Mouse (Mus musculus) gastrocnemius, postnatal 25 days (tissue): ENCODE results near the gene Gm10188. TPM values are rescaled to one million over a fixed set of nuclear protein-coding genes. Genes with fewer than 3 reads are reported as not detected.

Experiments used
- DNase-seq: peaks from one replicate; pipeline ENCODE4 v3.0.0; 2022
- total RNA-seq, 2 experiments: library from RNA; stranded (reverse); gene quantifications; 1 replicate in 1 of 2; 2 replicates in 1 of 2; pipeline ENCODE4 v1.2.3; 2021

Gm10188 gene
- total RNA-seq, 2 experiments from 2014 or later: not detected

DNA sequence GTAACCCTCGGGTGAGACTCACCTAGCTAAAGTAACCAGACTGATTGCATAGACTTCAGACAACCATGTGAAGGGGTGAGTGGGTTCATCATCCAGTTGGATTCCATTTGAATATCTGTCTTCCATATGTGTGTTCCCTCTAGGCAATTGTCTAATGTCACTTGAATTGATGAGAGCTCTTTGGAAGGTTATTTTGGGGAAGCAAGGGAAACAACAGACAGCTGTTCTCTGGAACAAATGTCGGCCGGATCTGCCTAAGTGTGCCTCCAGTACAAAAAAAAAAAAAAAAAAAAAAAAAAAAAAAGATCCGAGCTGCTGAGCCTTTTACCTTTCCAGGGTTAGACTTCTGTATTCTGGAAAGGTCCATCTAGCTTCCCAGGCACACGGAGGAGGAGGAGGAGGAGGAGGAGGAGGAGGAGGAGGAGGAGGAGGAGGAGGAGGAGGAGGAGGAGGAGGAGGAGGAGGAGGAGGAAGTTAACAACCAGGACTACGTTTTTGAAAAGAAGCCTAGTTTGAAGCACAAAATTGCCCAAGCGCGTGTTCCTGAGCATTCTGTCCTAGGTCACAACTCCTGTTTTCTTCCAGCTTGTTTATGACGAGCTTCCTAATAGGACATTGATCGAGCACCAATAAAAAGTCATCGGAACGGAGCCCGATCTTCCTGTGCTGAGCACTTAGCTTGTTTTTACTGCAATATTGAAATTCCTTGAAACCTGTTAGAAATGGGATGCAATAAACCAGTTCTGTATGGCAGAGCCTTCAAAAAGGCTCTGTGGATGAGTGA lies 3.1 kb downstream of the Gm10188 start:
- DNase-seq: no peak

DNA sequence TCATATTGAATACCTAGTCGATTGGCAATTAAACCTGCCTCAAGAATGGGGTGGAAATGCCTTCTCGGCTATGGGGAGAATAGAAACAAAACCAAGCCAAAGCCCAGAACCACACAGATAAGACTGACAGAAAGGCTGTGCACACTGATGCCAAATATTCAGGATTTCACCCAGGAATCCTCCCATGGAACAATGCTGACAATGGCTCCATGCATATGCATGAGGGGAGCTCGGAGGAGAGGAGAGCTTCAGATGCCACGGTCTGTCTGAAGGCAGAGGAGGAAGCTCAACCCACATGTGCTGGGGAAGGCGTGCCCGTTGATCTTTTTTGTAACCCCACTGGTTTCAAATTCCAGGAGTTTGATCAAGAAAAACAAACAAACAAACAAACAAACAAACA lies 7.4 kb downstream of the Gm10188 start:
- DNase-seq: no peak

DNA sequence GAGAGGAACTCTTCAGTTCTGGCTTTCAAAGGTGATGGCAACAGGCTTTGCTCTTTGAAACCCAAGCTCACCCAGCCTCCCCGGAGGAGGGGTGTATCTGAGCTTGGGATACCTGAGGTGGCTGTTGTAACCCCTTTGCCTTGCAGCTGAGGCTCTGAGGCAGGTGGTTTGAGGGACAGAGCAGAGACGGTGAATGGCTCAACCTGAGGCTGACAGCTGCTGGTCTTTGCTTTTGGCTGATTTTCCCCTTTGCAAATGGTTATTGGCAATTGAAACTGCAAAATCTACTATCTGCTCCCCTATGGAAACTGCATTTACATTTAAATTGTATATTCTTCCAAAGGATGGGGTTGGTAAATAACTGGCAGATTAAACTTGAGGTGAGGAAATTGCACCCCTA lies 7.9 kb downstream of the Gm10188 start:
- no peak for DNase-seq

DNA sequence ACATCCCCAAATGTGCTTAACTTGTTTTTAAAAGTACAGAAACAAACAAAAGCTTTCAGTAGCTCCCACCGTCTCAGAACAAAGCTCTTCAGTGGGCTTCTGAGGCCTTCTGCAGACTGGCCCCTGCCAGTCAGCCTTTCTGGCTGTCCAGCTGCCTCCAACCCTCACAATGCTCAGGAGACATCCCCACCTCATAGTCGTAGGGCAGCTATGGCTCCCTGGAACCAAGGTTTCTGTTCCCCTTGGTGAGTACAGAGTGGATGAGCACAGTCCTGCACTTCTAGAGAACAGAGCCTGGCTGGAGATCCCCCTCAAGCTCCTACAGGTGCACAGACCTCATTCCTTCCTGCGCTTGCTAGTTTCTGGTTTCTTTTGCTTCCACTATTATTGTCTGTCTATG lies 13.3 kb downstream of the Gm10188 start:
- no peak for DNase-seq

DNA sequence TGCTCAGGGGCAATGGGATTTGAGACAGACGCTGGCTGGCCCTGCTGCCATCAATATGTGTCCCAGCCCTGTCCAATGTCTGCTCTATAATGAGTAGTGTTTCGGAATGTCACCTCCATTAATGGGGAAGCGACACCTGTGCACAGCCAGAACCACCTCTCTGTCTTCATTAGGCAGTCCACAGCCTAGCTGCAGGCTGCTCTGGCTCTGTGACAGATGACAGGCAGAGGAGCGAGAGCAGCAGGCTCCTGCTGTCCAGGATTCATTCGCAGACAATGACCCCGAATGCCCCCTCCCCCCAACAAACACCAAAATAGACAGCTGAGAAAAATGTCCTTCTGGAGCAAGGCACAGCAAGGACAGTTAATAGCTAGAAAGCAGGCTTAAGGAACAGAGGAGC lies 16.5 kb downstream of the Gm10188 start:
- no peak for DNase-seq

DNA sequence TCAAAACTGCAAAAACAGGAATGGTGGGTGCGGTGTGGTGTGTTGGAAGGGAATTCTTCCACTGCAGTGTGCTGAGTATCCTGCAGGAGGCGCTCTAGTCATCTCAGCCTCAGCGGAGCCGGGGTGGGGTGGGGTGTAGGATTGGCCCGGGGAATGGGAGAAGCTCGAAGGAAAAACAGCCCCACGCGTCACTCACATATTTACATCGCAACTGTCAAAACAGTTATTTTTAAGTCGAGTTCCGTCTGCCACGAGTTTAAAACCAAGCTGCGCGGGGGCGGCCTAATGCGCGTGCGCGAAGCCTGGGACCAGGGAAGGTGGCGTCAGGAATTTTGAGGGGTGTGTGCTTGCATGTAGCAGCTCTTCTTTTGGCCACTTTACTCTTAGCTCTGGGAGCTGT lies 17.3 kb downstream of the Gm10188 start:
- DNase-seq: no peak

DNA sequence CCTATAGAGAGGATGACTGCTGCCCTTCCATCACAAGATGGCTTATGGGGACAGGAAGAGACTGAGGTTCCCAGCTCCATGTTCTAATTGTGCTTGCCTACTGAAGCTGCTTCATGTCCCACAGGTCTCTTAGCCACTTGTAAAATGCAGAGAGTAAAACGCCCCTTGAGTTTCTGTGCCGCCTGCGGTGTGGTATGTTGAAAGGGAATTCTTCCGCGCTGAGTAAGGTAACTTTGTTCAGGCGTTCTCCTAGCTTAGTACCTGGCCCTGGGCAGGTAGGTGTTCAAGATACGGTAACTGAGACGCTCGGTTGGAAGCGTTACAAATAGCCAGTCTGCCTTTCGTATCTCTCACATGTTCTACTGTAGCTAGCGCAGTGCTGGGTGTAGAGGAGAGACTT lies 17.9 kb downstream of the Gm10188 start:
- no peak for DNase-seq

DNA sequence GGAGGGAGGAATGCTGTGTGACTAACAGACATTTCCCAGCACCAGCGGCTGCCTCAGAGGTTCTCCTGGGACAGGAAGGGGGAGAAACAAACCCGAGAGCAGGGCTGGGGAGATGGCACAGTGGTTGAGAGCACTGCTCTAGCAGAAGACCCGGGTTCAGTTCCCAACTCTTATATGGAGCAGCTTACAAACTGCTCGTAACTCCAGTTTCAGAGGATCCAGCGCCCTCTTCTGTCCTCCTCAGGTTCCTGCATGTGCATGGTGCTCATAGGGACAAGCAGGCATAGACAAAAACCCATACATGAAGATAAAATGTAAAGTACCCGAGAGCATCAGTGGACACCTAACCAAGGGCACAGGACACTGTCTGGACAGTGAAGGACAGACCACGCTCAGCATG lies 18.6 kb downstream of the Gm10188 start:
- no peak for DNase-seq

DNA sequence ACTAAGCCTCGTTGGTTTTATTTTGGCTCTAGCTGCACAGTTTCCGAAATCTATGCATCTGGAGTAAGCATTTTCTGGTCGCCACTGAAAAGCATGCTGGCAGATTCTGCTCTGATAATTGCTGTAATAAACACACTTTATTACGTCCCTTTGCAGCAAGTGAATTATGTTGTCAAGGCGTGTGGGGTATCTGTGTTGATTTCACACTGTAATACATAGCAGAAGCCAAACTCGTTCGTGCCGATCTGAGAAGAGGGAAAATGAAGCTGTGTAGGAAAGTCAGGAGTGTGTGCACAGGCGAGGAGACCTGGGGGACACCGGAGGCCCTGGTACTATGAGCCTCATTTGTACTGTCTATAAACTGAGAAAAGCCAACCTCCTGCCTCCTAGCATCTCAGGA lies 20.2 kb downstream of the Gm10188 start:
- no peak for DNase-seq

DNA sequence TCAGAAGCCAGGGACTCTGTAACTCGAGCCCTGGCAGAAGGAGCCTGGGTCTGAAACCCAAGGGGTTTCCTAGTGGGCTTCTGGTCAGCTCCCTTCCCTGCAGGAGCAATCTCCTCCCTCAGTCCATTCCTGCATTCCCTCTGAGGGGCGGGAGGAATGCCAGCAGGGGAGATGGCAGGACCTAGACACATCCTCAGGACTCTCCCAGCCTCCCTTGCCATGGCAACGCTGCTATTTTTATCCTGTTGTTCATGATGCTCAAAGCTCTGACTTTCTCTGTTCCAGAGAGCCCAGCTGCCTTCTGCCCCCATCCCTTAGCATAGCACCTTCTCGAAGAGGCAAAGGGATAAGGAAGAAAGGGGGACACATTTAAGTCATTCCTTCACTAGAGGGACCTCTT lies 21.4 kb downstream of the Gm10188 start:
- no peak for DNase-seq

DNA sequence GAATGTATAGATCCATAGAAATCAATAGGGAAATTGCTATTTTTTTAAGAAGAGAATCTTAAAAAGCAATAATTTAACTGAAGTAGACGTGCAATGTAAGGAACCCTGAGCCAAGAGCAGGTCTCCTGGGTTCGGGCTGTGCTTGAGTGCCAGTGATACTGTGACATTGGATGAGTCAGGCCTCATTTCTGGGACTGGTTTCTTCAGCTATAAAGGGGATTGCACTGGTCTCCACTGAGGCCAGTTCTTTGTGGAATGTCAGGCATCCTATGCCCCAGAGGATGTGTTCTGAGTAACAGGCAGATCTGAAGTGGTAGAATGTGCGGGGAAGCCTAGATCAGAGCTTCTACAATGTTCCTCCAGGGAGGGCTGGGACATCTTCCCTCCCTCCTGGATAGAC lies 22.7 kb downstream of the Gm10188 start:
- no peak for DNase-seq

DNA sequence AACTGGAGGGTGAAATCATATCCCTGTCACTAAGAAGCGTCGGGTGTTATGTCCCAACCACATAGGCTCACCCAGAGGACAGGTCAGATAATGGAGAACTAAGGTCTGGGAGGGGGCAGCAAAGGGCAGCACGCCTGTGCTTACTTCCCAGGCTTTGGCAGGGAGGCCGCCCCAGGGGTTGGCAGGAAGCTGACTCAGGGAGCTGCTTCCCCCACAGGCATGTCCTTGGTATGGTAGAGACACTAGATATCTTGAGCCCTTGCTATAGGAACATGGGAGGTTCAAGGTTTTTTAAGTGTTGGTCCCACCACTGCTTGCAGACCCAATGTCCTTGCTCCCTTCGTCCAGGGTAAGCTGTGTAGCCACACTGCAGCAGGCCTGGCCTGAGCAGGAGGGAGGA lies 23.6 kb downstream of the Gm10188 start:
- DNase-seq: no peak

DNA sequence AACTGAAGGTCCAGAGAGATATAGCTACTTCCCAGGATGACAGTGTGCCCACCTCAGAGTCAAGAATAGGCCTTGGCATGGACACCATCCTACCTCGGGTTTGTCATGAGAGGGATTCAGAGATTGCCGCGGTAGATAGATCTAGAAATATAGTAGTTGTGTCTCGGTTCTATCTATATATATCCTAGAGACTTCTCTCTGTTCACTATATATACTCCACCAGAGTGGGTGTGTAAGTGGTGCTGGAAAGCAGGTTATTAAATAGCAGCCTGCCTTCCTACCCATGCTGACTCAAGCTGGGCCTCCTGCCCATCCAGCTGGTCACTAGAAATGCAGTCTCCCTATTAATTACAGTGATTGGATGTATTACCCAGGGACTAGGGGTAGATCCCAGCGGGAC lies 26.8 kb downstream of the Gm10188 start:
- DNase-seq: no peak

DNA sequence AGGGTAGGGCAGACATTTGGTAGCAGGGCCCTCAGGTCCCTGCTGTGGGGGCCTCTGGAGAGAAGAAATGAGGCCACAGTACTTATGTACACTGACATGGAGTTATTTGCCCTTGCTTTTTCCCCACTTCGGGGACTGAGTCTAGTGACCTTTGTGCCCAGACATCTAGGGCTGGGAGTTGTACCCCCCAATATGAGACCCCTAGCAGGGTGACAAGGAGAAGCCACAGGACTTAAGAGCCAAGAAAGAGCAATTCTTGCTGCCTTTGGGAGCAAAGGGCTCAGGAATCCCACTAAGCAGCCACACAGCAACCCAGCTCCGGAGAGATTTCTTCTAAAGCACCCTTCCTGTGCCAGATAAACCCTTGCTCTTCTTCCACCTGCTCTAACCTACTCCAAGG lies 27.6 kb downstream of the Gm10188 start:
- no peak for DNase-seq

DNA sequence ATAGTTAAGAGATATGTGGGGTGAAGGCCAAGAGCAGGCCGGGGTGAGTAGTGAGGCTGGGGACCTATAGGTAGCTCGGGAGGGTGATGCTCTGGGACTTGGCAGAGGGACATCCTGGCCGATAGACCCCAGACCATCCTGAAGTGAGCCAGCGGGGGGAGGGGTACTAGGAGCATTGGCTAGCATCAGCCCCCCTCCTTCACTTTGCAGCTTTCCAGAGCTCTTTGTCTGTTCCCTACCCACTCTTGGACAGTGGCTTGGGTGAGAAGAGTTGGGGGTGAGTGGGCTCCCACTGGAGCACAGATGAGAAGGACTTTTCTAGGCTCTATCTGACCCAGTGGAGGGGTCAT lies 28.1 kb downstream of the Gm10188 start:
- DNase-seq: no peak

DNA sequence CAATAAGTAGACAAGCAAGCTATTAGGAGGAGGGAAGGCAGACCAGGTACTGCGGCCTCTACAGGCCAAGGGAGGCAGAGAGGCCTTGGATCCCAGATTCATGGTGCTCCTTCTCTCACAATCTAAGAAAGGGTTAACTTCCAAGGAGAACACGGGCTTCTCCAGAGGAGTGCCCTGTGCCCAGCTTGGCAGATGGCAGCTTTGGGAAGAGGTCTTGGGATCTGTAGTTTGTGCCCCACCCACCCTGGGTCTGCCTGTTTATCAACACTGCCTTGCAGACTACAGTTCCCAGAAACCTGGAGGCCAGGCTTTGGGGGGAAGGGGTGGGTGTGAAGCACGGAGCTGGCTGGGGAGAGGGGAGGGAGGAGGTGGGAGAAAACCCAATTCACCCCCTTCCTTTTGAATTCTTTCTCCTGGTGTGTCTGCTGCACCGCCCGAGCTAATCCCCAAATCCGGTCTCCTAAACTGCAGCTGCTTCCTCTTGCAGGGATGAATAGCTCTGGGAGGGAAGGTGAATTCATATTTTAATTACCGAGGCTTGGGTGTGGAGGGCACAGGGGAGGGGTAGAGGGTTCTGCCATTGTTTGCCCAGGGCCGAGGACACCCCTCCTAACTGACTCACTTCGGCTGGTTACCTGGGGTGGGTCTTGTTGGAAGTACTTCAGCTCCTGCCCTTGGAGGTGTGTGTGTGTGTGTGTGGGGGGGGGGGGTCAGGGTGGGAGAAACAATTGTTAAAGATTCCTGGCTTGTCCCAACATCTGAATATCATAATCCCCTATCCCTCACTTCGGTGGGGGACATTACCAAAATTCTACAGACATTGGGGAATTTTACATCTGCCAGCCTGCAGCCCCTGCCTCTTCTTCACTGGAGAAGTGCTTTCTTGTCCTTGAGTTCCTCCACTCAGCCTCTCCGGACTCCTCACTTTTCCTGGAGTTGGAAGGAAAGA lies 28.7 kb downstream of the Gm10188 start:
- DNase-seq: no peak

DNA sequence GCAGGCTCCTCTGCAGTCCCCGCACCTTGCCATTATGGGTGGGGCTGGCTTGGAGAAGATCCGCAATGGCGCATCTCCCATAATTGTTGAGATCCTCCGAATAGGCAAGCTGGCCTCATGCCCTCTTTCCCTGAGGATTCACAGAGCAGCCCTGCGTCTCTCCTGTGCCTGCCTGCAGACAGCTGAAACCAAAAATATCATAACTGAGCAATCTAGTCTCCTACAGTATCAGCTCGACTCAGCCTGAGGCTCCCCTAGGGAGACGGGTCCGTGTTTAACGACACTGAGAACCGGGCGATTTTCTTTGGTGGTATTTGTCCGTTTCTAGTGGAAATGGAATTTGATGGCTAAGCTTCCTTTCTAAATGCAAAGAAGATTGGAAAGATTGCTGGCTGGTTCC lies 29.6 kb downstream of the Gm10188 start:
- no peak for DNase-seq

DNA sequence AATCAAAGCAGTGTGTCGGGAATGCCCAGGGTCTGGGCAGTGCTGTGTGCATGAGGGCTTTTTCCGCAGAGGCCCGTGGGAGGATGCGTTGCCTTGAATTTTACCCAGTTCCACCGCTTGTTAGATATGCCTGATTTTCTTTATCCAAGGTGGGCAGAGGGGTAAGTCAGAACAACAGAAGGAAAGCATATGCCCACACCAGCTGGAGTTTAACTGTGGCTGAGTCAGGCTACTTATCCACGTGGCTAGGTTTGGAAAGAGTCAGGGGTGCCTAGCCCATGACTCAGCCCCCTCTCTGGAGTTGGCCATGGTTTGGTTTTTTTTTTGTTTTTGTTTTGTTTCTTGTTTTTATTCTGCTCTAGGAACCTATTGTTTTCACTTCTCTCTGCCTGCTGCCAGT lies 30.3 kb downstream of the Gm10188 start:
- DNase-seq: no peak

DNA sequence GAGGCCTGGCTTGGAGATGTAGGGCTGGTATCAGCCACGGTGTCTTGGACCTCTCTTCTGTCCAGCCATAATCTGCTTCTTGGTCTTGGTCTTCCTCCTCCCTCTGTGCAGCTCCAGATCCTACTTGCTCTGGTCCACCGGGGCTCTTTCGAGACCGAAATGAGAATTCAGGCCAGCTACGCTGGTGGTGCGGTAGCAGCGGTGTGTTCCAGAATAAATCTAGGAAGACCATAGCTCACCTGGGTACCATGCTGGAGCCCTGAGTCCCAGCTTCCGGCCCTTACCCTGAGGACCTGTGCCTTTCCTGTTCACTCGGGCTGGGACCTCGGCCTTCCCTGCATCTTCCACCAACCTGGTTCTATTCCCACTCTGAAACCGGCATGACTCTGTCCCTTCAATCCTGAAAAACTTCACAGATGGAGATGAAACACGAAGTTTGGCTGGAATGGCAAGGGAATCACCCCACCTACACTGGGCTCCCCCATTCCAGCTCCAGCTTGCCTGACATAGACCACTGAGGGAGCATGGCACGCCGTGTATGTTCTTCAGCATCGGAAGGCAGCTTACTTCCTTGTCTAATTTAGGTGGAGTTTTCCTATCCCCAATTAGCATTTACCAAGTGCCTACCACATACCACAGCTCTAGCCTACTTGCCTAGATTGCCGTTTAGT lies 31.0 kb downstream of the Gm10188 start:
- no peak for DNase-seq

DNA sequence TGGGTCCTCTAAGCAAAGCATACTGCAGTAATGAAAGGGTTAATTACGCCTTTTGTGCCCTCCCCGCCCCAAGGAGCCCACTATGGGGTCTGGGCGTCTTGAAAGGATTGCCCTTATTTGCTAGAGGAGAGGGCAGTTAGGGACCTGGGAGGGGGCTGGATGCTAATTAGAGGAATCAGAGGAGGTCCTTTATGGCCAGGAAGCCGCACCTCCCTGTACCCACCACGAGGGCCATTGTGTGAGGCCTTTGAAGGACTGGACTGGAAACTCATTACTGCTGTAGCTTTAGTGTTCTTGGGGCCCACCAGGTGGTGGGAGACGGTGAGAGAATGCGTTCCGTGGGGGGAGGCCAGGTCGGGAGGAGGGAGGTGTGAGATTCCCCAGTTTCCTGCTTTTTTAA lies 31.9 kb downstream of the Gm10188 start:
- no peak for DNase-seq

DNA sequence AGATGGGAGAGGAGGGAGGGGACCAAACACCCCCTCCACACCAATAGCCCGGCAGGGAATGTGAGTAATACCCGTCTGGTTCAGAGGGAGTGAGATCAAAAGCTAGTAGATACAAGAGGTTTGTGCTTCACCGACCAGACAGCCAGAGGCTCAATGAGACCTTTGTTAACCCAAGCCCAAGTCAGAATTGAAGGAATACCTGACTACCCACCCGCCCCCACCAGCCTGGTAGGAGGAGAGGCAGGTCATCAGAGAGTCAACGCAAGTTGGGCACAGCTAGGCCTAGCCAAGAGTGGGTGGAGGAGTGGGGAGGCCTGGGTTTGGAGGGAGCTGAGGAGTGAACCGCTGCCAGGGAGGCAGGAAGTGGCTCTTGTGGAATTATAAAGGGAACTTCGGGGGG lies 33.2 kb downstream of the Gm10188 start:
- DNase-seq: no peak

DNA sequence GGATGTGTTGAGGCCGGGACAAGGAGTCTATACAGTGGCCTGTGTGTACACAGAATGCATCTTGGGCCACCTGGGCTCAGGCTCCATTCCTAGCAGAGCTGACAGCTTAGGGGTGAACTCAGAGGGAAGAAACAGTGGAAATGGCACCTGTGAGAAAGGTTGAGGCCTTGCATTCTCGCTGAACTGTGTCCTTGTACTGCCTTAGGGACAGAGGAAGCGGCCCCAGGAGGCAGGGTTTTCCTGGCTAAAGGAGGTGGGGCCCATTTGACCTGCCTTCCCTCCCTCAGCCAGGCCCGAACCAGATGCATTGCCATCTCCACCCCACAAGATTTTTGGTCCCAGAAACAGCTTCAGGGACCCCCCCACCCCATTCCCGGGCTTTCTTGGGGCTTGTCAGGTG lies 33.9 kb downstream of the Gm10188 start:
- no peak for DNase-seq

DNA sequence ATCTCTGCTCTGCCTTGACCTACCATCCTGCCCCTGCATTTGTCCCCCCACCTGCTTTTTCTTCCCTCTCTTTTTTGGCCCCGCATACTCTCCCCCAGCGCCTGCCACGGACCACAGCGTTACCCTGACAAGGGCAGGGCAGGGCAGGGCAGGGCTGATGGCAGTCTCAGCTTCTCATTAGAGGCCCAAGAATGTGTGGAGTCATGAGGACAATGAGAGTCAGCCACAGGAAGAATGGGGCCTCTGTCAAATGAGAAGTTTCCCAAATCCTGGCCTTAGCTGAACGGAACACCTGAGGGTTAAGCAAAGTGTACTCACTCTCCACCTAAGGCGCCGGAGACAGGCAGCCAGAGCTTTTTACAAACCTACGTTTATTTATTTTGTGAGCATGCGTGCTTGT lies 34.5 kb downstream of the Gm10188 start:
- DNase-seq: no peak
